Mouse (Mus musculus) brain, embryonic 14.5 days (tissue): ENCODE data around the gene Hcfc2.

Source experiments
- CTCF ChIP-seq: fragments of 200-500 bp; IDR thresholded peaks from 2 replicates; pipeline ENCODE4 v1.5.1; 2012; ENCODE audit warnings: inconsistent platforms, mild to moderate bottlenecking, moderate library complexity, borderline replicate concordance; ENCODE audit not compliant: insufficient read depth, insufficient read length; ENCODE audit errors: extremely low read depth
- POLR2A ChIP-seq: fragments of 200-500 bp; IDR thresholded peaks from 2 replicates; pipeline ENCODE4 v1.6.1; 2012; ENCODE audit warnings: mild to moderate bottlenecking, inconsistent platforms, borderline replicate concordance; ENCODE audit not compliant: poor library complexity, insufficient read depth, insufficient read length, severe bottlenecking; ENCODE audit errors: extremely low read depth

- TF ChIP-seq POLR2A: peak; percentile 98
- no peak for TF ChIP-seq CTCF
These were observed 68.1 kb downstream of the Hcfc2 start, which contains the start of gene Nfyb for GRCm38 (mm10) chr10:82763840-82764631.
